Mouse (Mus musculus) urinary bladder, postnatal 4 days (tissue): Measurements from ENCODE around the gene Rmnd5a.
A peak's percentile ranks its signal among the peaks of the same experiment; 100 is the strongest.

Source experiments
- DNase-seq, 2 experiments: peaks; one replicate each; pipeline ENCODE4 v3.0.0; 2021 to 2022; ENCODE audit warnings: low spot score in 2 of 2

Gene Rmnd5a

DNA sequence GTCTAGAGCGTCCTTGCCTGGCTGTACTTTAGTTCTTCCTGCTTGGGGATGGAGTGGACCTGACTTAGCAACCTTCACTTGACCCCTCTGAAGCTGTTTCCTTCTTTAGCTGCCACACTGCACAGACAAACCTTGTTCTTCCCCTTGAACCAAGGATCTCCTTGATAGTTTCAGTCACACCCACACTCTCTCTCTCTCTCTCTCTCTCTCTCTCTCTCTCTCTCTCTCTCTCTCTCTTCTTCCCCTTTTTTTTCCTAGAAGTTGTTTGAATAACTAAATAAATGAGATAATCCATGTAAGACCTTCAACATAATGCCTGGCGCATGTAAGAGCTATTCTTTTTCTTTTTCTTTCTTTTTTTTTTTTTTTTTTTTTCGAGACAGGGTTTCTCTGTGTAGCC is 1.7 kb upstream of the Rmnd5a start:
- no peak for DNase-seq

DNA sequence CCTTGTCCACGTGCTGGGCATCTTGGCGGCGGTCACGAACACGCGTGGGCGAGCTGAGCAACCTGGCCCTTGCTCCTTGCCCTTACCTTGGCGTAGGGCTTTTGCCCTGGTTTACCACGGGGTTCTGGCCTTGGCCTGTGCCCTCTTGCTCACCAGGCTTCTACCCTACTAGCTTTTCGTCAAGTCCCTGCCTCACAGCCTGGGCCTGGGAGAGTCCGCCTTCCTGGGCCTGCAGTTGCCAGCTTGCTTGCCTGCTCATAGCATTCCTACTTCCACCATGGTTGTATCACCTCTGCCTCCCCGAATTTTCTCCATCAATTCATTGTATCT is 779 bp upstream of the Rmnd5a start:
- DNase-seq: no peak

DNA sequence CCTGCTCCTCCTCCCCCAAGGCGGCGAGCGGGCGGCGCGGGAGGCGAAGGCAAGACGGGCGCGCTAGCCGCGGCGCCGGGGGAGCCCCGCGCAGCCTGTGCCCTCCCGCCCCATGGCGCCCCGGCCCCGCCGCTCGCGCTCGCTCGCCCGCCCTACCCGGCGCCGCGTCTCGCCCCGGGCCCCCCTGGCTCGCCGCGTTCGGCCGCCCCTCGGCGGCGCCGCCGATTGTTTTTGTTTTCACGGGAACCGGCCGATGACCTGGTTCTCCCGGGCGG is 283 bp downstream of the Rmnd5a start:
- no peak for DNase-seq

DNA sequence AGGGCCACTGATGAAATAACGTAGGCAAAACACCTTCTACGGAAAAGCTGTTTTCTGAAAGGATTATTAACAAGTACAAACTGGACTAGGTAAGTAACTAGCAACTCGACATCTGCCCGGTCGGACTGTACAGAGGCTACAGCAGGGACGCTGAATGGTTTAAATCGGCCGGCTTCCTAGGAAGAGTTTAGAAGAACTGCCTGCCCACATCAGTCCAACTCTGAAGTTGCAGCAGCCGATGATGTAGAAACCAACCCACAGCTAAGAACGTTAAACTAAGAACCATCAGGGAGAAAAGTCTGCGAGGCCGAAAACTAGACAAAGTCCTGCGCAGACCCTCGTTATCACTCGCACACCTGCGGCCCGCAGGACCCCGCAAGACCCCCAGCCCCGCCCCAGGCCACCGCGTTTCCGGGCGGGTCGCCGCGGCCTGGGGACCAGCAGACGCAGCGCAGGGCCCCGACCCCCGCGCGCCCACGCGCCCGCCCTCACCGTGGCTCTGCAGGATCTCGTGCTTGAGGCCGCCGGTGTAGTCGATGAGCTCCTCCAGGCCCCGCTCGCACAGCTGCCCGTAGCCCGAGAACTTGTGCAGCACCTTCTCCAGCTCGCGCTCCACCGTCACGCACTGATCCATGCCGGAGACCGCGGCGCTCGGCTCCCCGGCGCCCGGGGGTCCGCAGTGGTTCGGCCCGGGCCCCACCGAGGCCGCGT is 776 bp downstream of the Rmnd5a start:
- DNase-seq: peak; percentile 48 to 64

DNA sequence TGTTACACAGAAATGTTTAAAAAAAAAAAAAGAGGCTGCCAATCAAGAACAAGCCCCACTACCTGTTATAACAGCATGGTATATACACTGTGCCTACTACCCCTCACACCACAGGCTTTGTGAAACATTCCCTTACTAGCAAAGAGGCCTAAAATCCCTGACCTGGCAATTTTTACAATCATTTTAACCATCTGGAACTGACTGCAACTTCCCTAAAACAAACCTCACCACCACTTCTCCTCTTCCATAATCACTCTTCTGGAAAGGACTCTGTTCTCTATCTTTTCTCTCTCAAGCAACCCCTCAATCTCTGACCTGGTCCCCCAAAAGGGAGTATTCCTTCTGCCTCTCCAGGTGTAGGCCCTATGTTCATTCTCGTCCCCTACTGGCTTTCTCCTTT is 2.4 kb downstream of the Rmnd5a start:
- DNase-seq: no peak

DNA sequence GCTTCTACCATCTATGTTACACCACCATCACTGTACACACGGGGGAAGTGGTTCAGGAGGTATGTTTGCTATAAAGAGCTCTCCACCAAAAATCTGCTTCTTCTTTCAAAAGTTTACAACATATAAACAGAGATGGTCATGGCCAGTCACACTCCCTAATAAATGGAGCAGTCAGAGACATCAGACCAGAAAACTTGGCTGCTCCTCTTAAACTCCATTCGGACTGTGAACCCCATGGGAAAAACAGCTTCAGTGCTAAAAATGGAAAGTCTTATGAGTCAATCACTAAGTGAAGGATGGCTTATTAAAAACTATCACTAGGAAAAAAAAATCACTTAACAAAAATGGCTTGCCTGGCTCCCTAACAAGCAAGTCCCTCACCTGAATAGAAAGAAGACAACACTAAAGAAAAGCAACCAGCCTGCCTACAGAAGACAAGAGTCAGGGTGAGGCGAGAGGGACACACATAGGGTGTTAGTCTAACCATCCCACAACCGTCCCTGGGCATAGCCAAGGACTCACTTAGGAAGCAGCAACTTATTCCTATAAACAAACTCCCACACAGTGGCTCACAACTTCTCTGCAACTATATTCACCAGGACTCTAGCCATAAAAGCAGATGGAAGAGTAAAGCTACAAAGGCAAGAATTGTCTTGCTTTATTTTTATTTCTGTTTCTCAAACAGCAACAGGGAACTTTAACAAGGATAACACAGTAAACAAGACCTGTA is 12.3 kb downstream of the Rmnd5a start:
- no peak for DNase-seq

DNA sequence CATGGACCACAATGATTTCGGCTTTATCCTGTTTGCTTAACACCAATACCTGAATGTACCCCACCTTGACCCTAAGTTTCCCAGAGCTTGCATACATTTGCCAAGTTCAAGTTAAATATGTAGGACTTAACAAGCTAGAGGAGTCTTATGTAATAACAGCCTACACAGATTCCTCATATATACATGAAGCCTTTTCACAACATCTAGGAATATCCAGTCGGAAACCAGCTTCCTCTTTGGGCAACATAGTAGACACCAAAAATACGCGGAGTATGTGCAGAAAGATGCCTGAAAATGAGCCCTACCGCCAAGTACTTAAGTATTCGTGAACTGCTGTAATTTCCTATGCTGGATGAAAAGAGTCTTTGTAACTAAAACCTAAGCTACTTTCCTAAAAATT is 14.8 kb downstream of the Rmnd5a start:
- no peak for DNase-seq

DNA sequence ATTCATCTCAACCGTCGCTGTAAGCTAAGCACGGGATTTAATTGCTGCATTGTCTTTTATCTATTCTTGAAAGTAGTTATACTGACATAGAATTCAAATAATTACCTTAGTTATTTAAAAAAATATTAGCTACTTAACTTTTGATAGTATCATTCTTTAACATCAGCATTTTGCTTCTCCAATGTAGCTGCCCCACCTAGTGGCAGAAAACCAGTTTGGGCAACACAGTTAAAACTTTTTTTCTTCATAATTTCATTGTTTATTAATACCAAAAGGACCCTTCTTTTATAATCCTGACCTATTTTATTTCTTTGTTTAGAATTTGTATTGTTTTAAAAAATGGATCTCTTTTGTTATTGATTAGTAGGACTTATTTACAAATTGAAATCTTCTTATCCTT is 17.3 kb downstream of the Rmnd5a start:
- no peak for DNase-seq

DNA sequence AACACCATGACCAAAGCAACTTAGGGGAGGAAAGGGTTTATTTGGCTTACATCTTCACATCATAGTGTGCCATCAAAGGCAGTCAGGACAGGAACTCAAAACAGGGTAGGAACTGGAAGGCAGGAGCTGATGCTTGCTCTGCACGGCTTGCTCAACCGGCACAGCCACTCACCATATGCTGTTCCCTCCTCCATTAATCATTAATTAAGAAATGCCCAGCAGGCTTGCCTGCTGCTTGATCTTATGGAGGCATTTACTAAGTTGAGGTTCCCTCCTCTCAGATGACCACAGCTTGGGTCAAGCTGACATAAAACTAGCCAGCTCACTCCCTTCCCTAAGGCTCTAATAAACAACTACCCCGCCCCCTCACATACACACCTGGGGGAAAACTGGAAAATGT is 18.3 kb downstream of the Rmnd5a start:
- DNase-seq: no peak

DNA sequence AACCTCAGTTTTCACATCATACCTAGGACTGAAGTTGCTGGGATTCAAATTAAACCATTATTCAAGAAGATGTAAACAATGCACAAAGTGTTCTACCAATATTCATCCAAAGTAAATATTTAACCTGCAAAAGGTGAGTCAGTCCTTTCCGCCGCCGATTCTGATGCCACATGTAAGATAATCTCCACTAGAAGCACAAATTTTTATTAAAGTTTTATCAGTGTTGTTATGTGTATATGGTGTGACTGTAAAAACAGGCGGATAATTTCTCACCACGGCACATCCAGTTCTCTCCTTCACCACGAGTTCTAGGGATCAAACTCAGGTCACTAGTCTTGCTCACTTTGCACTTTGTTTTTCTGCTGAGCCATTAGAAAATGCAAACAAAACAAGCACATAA is 19.6 kb downstream of the Rmnd5a start:
- no peak for DNase-seq

DNA sequence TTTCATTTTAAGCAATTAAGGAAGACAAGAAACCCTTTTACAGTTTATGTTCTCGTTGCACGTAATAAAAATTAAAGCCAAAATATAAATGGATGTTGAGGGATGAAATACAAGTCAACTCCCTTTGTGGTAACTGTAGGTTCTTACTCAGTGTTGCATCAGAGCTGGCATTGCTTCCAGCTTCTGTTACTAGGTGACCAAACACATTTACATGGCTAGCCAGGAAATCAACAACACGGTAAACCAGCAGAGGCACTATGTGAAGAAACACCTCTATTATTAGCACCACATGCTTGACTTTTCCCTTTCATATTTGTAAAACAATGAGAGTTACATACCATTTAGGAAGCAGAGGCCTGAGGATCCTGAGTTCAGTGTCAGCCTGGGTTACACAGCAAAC is 21.6 kb downstream of the Rmnd5a start:
- no peak for DNase-seq

DNA sequence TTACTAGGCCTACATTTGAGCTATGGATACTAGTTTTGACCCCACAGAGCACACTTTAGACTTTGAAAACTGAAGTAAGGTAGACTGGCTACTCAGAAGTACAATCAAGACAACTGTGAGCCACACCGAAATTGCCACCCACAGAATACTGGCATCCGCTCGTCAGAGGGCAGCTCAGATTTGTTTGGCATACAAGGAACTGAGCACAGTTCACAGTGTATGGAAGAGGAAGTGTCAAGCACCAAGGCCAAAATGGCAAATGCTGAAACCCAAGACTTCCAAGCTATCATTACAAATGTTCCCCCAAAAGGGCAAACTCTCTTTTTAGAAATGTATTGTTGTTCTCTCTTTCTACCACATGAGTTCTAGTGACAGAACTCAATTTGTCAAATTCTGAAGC is 25.0 kb downstream of the Rmnd5a start:
- no peak for DNase-seq

DNA sequence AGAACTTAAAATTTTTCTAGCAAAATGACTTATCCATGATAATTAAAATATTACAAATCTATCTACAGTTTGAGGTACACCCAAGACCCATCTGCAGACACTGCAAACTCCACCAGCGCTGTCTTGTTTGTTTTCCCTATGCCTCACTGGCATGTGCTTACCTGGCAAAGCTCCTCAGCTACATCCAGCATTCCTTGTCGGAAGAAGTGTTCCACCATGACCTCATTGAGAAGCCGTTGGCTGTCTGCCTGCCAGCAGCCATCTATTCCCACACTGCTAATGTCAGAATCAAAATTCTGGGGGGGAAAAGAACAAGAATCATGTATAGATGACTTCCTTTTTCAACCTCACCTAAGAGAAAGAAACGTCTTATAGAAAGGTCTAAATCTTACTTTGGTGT is 25.8 kb downstream of the Rmnd5a start:
- no peak for DNase-seq

DNA sequence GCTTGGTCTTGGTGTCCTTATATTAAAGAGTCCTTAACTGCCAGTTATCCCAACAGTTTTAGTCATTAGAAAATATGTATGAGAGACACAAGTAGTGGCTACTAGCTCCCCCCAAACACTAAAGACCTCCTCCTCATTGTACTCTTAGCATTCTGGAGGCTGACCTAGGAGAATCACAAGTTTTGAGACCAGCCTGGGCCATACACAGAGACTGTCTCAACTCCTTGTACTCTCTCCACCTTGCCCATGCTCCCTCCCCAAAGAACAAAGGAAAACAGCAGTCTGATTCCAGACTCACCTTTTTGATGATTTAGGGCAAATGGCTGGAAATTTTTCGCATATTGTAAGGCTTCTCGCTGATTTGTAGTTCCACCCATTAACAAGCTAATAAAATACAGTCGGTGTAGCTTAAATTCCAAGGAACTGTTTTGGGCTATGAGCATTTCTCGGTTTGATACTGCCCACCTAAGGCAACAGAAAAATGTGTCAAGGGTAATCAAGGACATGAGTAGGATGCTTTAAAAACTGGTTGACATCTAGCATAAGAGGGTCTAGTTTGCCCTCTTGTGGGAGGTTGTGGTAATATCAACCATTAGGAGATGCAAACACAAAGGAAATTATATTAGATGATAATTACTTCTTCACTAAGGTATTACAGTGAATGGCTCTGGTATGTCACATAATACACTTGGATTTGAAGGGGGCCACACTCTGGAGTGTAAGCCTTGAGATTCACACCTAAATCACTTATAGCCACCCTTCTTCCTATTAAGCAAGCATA is 41.4 kb downstream of the Rmnd5a start:
- no peak for DNase-seq

DNA sequence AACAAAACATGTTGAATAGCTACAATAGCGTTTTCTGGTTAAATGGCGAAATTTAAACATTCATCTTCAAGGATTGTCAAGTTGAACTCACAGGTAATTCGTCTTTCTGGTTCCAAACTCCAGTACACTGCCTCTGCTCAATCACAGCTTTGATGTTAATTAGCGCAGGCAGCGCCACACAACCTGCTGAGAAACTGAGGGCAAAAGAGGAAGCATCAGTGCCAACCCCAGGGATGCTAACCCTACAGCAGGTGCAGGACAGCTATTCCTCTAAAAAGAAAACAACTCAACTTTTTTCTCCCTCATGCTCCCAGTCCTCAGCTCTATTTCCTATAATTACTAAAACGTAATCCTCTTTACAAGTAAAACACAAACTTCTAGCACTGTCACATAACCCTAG is 43.7 kb downstream of the Rmnd5a start:
- DNase-seq: no peak

DNA sequence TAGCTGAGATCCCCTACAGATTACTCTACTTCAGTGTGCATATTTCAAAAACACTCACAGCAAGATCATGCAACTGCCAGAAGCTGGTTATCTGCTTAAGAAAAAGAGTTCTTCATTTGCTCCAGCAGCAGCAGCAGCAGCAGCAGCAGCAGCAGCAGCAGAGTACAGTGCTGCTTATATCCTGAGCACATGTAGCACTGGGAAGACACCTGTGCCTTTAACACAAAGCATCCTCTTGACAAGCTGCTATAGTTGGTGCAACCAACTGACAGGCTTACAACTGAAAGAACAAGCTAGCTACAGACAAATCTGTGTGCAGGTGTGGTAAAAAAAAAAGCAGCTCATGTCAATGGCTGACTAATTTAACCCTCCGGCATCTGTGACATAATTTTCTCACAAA is 44.4 kb downstream of the Rmnd5a start:
- no peak for DNase-seq

DNA sequence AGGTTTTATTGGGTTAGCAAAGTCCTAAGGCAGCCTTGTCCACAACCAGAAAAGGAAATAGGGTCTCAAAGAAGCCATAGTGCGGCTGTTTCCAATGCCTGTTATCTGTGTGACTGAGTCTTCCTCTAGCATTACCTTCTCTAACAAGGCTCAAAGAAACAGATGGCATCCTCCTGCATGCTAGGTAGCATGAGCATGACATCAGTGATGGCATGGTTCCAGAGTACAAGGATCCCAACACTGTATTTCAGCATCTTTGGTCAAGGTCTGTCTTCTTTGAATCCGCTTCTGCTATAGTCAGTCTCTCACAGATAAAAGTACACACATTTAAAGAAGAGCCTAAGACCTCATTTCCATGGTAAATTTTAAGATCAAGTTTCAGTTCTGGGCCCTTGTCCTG is 49.9 kb downstream of the Rmnd5a start:
- no peak for DNase-seq

DNA sequence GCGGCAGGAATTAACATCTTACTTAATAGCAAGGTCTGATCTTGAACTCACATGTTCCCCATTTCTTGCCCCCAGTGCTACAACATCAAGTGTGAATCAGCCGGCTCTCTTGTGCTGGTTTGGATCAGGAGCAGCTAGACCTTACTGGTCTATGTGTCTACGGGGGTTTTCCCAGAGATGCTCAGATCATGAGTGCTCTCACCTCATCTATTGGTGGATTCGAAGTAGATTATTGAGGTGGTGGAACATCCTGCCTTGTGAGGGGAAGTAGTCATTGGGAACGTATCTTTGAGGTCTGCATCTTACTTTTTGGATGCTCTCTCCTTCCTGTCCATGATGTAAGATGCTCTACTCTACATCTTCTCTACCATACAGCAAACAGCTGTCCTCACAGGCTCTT is 58.8 kb downstream of the Rmnd5a start:
- DNase-seq: no peak

DNA sequence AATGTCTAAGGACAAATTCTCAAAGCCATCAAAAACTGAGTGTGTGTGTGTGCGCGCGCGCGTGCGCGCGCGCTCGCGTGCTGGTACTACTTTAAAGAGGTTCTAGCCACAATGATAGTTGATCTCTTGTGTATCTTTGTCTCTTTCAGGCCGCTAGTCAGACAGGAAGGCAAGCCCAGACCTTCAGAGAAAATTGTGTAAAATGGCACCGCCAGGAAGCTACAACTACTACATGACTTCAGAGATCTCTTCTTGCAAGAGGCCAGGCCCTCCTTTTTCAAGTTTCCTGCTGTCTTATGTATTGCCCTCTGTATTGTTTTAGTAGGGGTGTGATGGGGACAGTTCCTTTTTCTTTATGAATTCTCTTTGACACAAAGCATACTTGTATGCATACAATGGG is 63.7 kb downstream of the Rmnd5a start:
- no peak for DNase-seq

DNA sequence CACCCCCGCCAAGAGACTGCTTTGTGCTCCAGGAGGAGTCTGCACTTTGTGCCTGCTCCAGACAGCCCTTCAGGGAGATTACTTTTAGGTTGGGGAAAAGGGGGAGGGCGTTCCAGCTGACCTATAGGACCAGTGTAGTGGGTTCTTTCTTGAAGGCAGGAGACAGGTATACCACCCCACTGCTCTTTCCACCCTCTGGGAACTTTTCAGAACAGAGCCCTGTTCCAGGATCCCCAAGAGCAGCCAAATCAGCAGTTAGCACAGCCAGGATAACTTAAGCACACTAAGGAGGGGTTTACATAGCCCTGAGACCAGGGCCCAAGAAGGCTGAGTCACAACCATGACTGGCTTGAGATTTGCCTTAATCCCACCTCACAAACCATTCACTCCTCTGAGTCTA is 65.5 kb downstream of the Rmnd5a start:
- DNase-seq: no peak

DNA sequence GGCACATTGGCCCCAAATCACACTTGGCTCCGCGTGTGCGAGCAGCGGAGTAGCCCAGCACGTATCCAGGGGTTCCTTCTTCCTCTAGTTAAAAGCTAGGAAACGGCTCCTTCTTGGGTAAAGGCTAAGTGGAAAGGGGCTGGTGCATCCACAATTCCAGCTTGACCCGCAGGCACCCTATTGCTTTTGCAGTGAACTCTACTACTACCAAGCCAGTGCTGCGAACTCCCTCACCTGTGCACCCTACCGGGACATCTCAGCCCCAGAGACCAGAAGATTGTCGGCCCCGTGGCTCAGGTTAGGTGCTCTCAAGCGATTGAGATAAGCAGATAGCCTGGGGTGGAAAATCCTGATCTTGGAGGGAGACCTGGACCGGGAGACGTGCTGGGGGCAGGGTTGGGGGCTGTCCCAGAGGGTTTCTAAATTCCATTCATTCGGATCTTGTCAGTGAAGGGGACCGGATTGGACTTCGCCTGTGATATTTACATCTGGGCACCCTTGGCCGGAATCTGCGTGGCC is 66.1 kb downstream of the Rmnd5a start:
- no peak for DNase-seq

DNA sequence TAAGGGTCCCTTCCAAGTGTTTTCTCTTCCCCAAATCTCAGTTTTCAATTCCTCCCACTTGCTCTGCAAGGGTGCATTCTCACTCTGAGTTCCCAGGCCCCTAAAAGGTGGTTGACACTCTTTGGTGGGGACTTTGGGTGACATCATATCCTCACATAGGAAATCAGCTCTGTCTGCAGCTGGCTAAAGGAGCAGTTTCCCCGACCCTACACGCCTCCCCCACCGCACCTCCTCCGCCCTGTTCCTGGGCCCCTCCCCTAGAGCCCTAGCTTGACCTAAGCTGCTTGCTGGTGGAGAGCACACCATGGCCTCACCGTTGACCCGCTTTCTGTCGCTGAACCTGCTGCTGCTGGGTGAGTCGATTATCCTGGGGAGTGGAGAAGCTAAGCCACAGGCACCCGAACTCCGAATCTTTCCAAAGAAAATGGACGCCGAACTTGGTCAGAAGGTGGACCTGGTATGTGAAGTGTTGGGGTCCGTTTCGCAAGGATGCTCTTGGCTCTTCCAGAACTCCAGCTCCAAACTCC is 67.1 kb downstream of the Rmnd5a start, which contains the start of gene Cd8a:
Cd8a (plus strand) TSS at position 179 of the 527 bp plus-strand sequence.
- DNase-seq: no peak
